Mouse (Mus musculus) intestine, postnatal 0 days (tissue): ENCODE measurements around the gene Gm21915. TPM values are rescaled to one million over a fixed set of nuclear protein-coding genes. Genes with fewer than 3 reads are reported as not detected.

ENCODE experiments used
- ATAC-seq: fragments of 200-750 bp; cut with Nextera tagmentation; 2 replicates; pipeline ENCODE4 v1.8.0; 2017; ENCODE audit warnings: mild to moderate bottlenecking, moderate TSS enrichment, moderate library complexity
- H3K27ac ChIP-seq: fragments of 300-500 bp; sonication (generic); 2 replicates; pipeline ENCODE4 v1.5.1; 2014; ENCODE audit warnings: mild to moderate bottlenecking, low read depth, low read length, moderate library complexity
- H3K27me3 ChIP-seq: fragments of 300-500 bp; sonication (generic); replicated peaks from 2 replicates; pipeline ENCODE4 v1.6.1; 2014; ENCODE audit warnings: low read length, mixed read lengths; ENCODE audit not compliant: control insufficient read depth, insufficient read depth
- H3K36me3 ChIP-seq: fragments of 300-500 bp; sonication (generic); 2 replicates; pipeline ENCODE4 v1.6.1; 2014; ENCODE audit warnings: mild to moderate bottlenecking, moderate library complexity; ENCODE audit not compliant: control insufficient read depth, insufficient read depth
- H3K4me1 ChIP-seq: fragments of 300-500 bp; sonication (generic); replicated peaks from 2 replicates; pipeline ENCODE4 v1.6.1; 2014; ENCODE audit warnings: antibody characterized with exemption, low read length, mixed read lengths; ENCODE audit not compliant: control insufficient read depth, insufficient read depth
- H3K4me2 ChIP-seq: fragments of 300-500 bp; sonication (generic); replicated peaks from 2 replicates; pipeline ENCODE4 v1.6.1; 2014; ENCODE audit warnings: low read depth, mild to moderate bottlenecking, moderate library complexity
- H3K4me3 ChIP-seq: fragments of 300-500 bp; sonication (generic); 2 replicates; pipeline ENCODE4 v1.5.1; 2014; ENCODE audit warnings: low read depth, low read length
- H3K9ac ChIP-seq: fragments of 300-500 bp; sonication (generic); 2 replicates; pipeline ENCODE4 v1.6.1; 2014; ENCODE audit warnings: mild to moderate bottlenecking, low read depth, low read length
- H3K9me3 ChIP-seq: fragments of 300-500 bp; sonication (generic); 2 replicates; pipeline ENCODE4 v1.6.1; 2016; ENCODE audit warnings: mixed run types; ENCODE audit not compliant: control insufficient read depth
- CTCF ChIP-seq: sonication (generic); IDR thresholded peaks from 2 replicates; pipeline ENCODE4 v1.5.1; 2016; ENCODE audit warnings: low read depth, mild to moderate bottlenecking, control low read depth, antibody characterized with exemption, moderate library complexity
- WGBS: fragments of 180-500 bp; shearing (Covaris S2); extraction: QIAGEN DNeasy Blood & Tissue Kit; methylation state at CpG from one replicate; pipeline ENCODE4 v1.1.7; 2014; 5-methylcytosine and 5-hydroxymethylcytosine counted together
- polyA plus RNA-seq: library from polyadenylated mRNA; unstranded; fragments of >200 nt; fragmentation: Nextera tagmentation; extraction: Ambion mirVana; gene quantifications from 2 replicates; pipeline ENCODE4 v1.2.1, GENCODE M21; 2015

The Gm21915 gene
- polyA plus RNA-seq, 1 experiment from 2014 or later: not detected

DNA sequence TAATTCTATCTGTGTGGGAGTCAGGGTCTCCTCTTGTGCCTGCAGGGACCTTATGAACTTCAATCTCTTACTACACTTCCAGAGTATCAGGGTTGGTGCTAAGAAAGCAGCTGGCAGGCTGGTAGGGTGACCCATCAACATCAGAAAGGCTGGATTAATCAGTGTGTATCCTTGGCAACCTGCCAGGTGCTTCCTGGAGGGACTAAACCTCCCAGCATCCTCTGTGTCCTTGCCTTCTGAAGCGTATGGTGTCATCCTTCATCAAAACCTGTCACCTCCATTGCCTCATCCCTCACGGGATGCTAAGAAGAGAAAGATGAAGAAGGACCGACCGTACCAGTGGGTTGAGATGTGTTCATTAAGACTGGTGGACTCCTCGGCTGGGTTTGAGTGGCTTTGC, 23.4 kb downstream of the Gm21915 start:
- no peak for ATAC-seq
- H3K36me3 ChIP-seq: no peaks in the 10 kb centered on the region
- no peaks in the 10 kb centered on the region for H3K9me3 ChIP-seq
- no peak for TF ChIP-seq CTCF
- no peaks in the 10 kb centered on the region for H3K27me3 ChIP-seq
- H3K9ac ChIP-seq: no peak overlapping the region
- WGBS: 55% methylated on average over 5 of the region's 5 CpGs
- no peak overlapping the region for H3K27ac ChIP-seq
- no peak overlapping the region for H3K4me2 ChIP-seq
- H3K4me3 ChIP-seq: no peak overlapping the region
- no peaks in the 10 kb centered on the region for H3K4me1 ChIP-seq

DNA sequence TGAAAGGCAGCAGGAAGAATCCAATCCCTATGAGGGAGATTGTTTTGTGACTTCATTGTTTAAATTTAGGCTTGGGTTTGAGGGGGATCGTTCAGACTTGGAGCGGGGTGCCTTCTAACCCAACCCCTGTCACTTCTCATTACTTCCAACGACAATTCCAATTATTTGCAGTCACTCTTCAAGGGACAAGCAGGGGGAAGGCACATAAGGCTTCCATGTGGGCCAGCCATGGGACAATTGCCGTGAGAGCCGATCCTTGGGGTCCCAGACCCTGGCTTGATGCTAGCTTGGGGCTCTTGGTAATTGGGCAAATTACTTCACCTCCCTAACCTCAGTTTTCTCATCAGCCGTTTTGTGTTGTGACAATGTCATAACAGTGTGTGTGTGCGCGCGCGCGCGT, 23.9 kb downstream of the Gm21915 start:
- no peak overlapping the region for H3K27ac ChIP-seq
- TF ChIP-seq CTCF: no peak
- H3K4me2 ChIP-seq: no peak overlapping the region
- no peaks in the 10 kb centered on the region for H3K4me1 ChIP-seq
- H3K9me3 ChIP-seq: no peaks in the 10 kb centered on the region
- H3K4me3 ChIP-seq: no peak overlapping the region
- no peaks in the 10 kb centered on the region for H3K27me3 ChIP-seq
- WGBS: 84% methylated on average over 12 of the region's 12 CpGs
- no peaks in the 10 kb centered on the region for H3K36me3 ChIP-seq
- H3K9ac ChIP-seq: no peak overlapping the region
- ATAC-seq: no peak

DNA sequence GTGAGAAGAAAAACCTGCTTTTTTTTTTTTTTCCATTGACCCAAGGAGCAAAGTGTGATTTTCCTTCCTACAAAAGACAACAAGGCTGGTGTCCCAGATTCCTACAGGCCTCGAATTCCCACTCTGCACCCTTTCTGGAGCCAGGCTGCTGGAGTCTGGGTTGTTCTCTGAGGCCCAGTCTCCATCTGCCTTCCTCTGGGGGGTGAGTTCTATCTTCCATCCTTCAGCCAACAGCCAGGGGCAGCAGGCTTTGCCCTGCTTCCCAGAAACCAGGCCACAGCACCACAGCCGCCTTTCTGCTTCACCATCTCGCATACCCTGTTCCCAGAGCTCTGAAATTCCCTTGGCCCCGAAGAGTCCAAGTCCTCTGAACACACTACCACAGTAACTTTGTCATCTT, 25.7 kb downstream of the Gm21915 start:
- Histone ChIP-seq H3K9me3 (no peaks in the 10 kb centered on the region), H3K36me3 (no peaks in the 10 kb centered on the region), H3K4me1 (no peaks in the 10 kb centered on the region), H3K4me2 (no peak overlapping the region), H3K4me3 (no peak overlapping the region), H3K27ac (no peak overlapping the region), H3K9ac (no peak overlapping the region), H3K27me3 (no peaks in the 10 kb centered on the region)
- ATAC-seq: no peak
- WGBS: 84% methylated on average over 4 of the region's 4 CpGs
- no peak for TF ChIP-seq CTCF

DNA sequence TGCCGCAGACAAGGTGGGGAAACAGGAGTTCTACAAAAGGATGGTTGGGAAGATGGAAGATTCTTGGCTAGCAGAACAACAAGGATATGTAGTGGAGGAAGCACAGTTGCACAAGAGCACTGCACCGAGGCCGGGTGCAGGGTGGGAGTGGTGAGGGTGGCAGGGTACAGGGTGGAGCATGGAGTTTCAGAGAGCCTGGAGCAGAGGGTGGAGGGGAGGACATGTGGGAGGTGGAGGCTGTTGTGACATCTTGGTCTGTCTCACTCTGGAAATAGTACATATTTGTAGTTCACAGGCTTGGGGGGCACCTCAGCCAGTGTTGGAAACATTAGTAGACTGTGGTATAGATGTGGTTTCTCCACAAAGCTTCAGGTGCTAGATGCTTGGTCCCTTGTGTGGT, 28.8 kb downstream of the Gm21915 start:
- Histone ChIP-seq H3K4me3 (no peak overlapping the region), H3K36me3 (no peaks in the 10 kb centered on the region), H3K4me2 (no peak overlapping the region), H3K27ac (no peak overlapping the region), H3K4me1 (no peaks in the 10 kb centered on the region), H3K9ac (no peak overlapping the region), H3K9me3 (no peaks in the 10 kb centered on the region), H3K27me3 (no peaks in the 10 kb centered on the region)
- WGBS: 72% methylated on average over 3 of the region's 3 CpGs
- ATAC-seq: no peak
- TF ChIP-seq CTCF: no peak

DNA sequence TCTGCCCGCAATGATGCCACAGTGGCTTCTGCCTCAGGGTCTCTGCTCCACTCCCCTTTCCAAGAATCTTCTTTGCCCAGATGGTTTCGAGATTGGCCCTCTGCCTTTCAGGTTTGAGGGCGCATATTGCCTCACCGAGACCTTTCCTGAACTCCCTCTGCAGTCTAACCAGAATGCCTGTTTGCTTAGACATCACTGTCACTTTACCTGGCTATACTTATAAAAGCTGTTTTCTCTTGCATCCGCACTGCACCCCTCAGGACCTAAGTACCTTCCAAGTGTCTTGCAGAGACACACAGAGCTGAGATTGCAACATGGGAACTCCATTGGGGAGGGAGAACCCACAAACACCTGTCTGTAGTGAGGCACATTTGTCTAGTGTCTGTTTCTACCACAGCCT, 29.8 kb downstream of the Gm21915 start:
- 72% methylated on average over 5 of the region's 5 CpGs for WGBS
- Histone ChIP-seq H3K27me3 (no peaks in the 10 kb centered on the region), H3K36me3 (no peaks in the 10 kb centered on the region), H3K9me3 (no peaks in the 10 kb centered on the region), H3K4me2 (no peak overlapping the region), H3K27ac (no peak overlapping the region), H3K9ac (no peak overlapping the region), H3K4me1 (no peaks in the 10 kb centered on the region), H3K4me3 (no peak overlapping the region)
- no peak for TF ChIP-seq CTCF
- no peak for ATAC-seq

DNA sequence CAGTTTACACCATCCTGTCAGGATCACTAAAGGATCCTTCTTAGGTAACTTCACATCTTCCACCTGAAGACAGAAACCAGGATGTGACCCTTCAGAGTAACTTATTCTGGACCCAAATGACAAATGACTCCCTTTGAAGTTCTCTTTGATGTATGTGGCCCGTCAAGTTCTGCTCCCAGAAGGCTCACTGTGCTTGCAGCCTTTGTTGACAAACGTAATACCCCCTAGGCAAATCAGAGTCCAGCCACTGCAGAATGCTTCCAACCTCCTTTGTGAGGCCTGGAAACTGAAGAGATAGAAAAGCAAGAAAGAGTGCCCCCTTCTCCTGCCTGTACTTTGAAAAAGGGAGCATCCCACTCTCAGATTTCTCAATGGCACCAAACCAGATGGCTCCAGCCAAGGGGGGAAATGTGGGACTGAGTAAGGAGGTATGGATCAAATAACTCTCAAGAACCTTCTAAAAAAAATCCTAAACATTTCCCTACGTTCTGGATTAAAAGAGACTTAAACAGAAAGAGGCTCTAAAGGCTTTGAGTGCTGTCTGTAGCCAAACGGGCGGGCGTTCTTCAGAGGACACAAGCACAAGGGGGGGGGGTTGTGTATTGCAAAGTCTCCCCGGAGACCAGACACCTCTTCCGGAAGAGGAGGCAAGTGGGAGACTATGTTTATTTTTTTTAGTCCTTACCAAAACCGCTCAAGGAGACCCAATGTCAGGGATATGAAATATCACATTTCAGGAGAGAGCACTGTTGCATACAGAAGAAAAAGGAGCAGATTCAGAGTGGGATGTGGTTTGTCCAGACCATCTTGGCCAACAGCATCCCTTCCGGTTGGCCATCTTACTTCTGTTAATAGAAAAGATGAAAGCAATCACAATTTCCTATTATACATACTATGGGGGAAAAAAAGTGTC, 34.2 kb downstream of the Gm21915 start:
- H3K4me2 ChIP-seq: no peak overlapping the region
- H3K27ac ChIP-seq: no peak overlapping the region
- no peaks in the 10 kb centered on the region for H3K27me3 ChIP-seq
- no peaks in the 10 kb centered on the region for H3K4me1 ChIP-seq
- 39% methylated on average over 10 of the region's 10 CpGs for WGBS
- no peak for TF ChIP-seq CTCF
- no peaks in the 10 kb centered on the region for H3K9me3 ChIP-seq
- H3K4me3 ChIP-seq: no peak overlapping the region
- ATAC-seq: no peak
- H3K9ac ChIP-seq: no peak overlapping the region
- H3K36me3 ChIP-seq: no peaks in the 10 kb centered on the region
